Mouse (Mus musculus) heart, postnatal 4 days (tissue): ENCODE data around the gene Limch1. TPM values are rescaled to one million over a fixed set of nuclear protein-coding genes. Genes with fewer than 3 reads are reported as not detected.

Experiments used
- DNase-seq: peaks from one replicate; pipeline ENCODE4 v3.0.0; 2021
- total RNA-seq, 2 experiments: library from RNA; stranded (reverse); gene quantifications; 2 replicates each; pipeline ENCODE4 v1.2.3; 2021

Gene Limch1
- total RNA-seq, 2 experiments from 2014 or later = 102 TPM

GRCm38 (mm10) chr5:66937376-66937775, 191.7 kb downstream of the Limch1 start:
- DNase-seq = no peak

GRCm38 (mm10) chr5:66941710-66942450, 196.3 kb downstream of the Limch1 start:
- DNase-seq = no peak

GRCm38 (mm10) chr5:66942922-66943321, 197.3 kb downstream of the Limch1 start:
- no peak for DNase-seq

GRCm38 (mm10) chr5:66943521-66943920, 197.9 kb downstream of the Limch1 start:
- DNase-seq = peak; percentile 53

- peak; percentile 56 for DNase-seq
These were observed 202.3 kb downstream of the Limch1 start for GRCm38 (mm10) chr5:66947958-66948357.

GRCm38 (mm10) chr5:66949098-66949692, 203.6 kb downstream of the Limch1 start:
- no peak for DNase-seq

- no peak for DNase-seq
These were observed 207.7 kb downstream of the Limch1 start for GRCm38 (mm10) chr5:66953375-66953774.

GRCm38 (mm10) chr5:66953971-66954644, 208.5 kb downstream of the Limch1 start:
- DNase-seq = no peak

- no peak for DNase-seq
These were observed 209.6 kb downstream of the Limch1 start for GRCm38 (mm10) chr5:66955245-66955644.

- DNase-seq = no peak
These were observed 212.0 kb downstream of the Limch1 start for GRCm38 (mm10) chr5:66957656-66958055.

- DNase-seq = no peak
These were observed 212.5 kb downstream of the Limch1 start for GRCm38 (mm10) chr5:66958118-66958517.

- DNase-seq = no peak
These were observed 214.3 kb downstream of the Limch1 start for GRCm38 (mm10) chr5:66959968-66960367.

GRCm38 (mm10) chr5:66965442-66965841, 219.8 kb downstream of the Limch1 start:
- DNase-seq = no peak

- DNase-seq = no peak
These were observed 221.5 kb downstream of the Limch1 start for GRCm38 (mm10) chr5:66967147-66967546.

GRCm38 (mm10) chr5:66967646-66968045, 222.0 kb downstream of the Limch1 start:
- DNase-seq = no peak

GRCm38 (mm10) chr5:66968059-66968833, 222.6 kb downstream of the Limch1 start:
- peak; percentile 55 for DNase-seq

- peak; percentile 15 for DNase-seq
These were observed 223.5 kb downstream of the Limch1 start for GRCm38 (mm10) chr5:66968925-66969711.

- no peak for DNase-seq
These were observed 230.0 kb downstream of the Limch1 start for GRCm38 (mm10) chr5:66975621-66976020.

GRCm38 (mm10) chr5:66979332-66980218, 233.9 kb downstream of the Limch1 start:
- DNase-seq = peak; percentile 68

- no peak for DNase-seq
These were observed 235.2 kb downstream of the Limch1 start for GRCm38 (mm10) chr5:66980862-66981261.

GRCm38 (mm10) chr5:66983104-66983503, 237.5 kb downstream of the Limch1 start:
- no peak for DNase-seq
